Mouse (Mus musculus) testis, postnatal 14 days (tissue): Measurements from ENCODE around the gene Ssr3.

Experiments used
- DNase-seq: peaks from one replicate; pipeline ENCODE4 v3.0.0; 2021; ENCODE audit warnings: low spot score

The Ssr3 gene

GRCm38 (mm10) chr3:65374729-65375128 lies 17.7 kb downstream of the Ssr3 start:
- DNase-seq, result no peak

- DNase-seq, result no peak
Observed at GRCm38 (mm10) chr3:65373594-65374182, 18.7 kb downstream of the Ssr3 start.

GRCm38 (mm10) chr3:65372552-65372951 lies 19.9 kb downstream of the Ssr3 start:
- no peak for DNase-seq

GRCm38 (mm10) chr3:65367944-65368343 lies 24.5 kb downstream of the Ssr3 start:
- no peak for DNase-seq

GRCm38 (mm10) chr3:65365921-65366710 lies 26.3 kb downstream of the Ssr3 start:
- no peak for DNase-seq

GRCm38 (mm10) chr3:65365184-65365583 lies 27.2 kb downstream of the Ssr3 start:
- no peak for DNase-seq

GRCm38 (mm10) chr3:65363438-65363837 lies 29.0 kb downstream of the Ssr3 start:
- DNase-seq, result no peak

- no peak for DNase-seq
Observed at GRCm38 (mm10) chr3:65360163-65360969, 32.1 kb downstream of the Ssr3 start.

- DNase-seq, result no peak
Observed at GRCm38 (mm10) chr3:65358841-65359240, 33.6 kb downstream of the Ssr3 start.

- no peak for DNase-seq
Observed at GRCm38 (mm10) chr3:65358275-65358674, 34.1 kb downstream of the Ssr3 start.

- no peak for DNase-seq
Observed at GRCm38 (mm10) chr3:65355479-65355878, 36.9 kb downstream of the Ssr3 start.

GRCm38 (mm10) chr3:65353263-65354037 lies 39.0 kb downstream of the Ssr3 start:
- no peak for DNase-seq

- no peak for DNase-seq
Observed at GRCm38 (mm10) chr3:65352278-65353127, 39.9 kb downstream of the Ssr3 start.

- no peak for DNase-seq
Observed at GRCm38 (mm10) chr3:65346176-65346575, 46.2 kb downstream of the Ssr3 start.

- DNase-seq, result no peak
Observed at GRCm38 (mm10) chr3:65340173-65340951, 52.1 kb downstream of the Ssr3 start.

GRCm38 (mm10) chr3:65337835-65338464 lies 54.5 kb downstream of the Ssr3 start:
- no peak for DNase-seq
